Mouse (Mus musculus): ENCODE measurements at regions not wholly inside any gene's neighbourhood (a gene's known extent, or its start where the extent isn't known, plus 50 kb on each side); places are given as distances from the start of the nearest gene placed in this dataset.
A peak's percentile ranks its signal among the peaks of the same experiment; 100 is the strongest.

GRCm38 (mm10) chr5:43125774-43126536, 107.0 kb upstream of the Cpeb2 start:
- H3K27me3 ChIP-seq, result no peaks in the 10 kb centered on the region
- no peaks in the 10 kb centered on the region for H3K36me3 ChIP-seq
- H3K4me2 ChIP-seq, result no peak overlapping the region
- no peak overlapping the region for H3K9ac ChIP-seq
- H3K9me3 ChIP-seq (replicated peaks), result no peaks in the 10 kb centered on the region
- no peak for ATAC-seq (replicated peaks; ENCODE audit: low FRiP score)
- H3K27ac ChIP-seq, result no peak overlapping the region
- WGBS, result 82% methylated on average over 3 of the region's 3 CpGs
- no peak overlapping the region for H3K4me3 ChIP-seq (replicated peaks)
- H3K4me1 ChIP-seq, result no peaks in the 10 kb centered on the region

- H3K36me3 ChIP-seq, result no peaks in the 10 kb centered on the region
- ATAC-seq (replicated peaks; ENCODE audit: low FRiP score), result no peak
- no peaks in the 10 kb centered on the region for H3K9me3 ChIP-seq (replicated peaks)
- no peak overlapping the region for H3K9ac ChIP-seq
- no peaks in the 10 kb centered on the region for H3K27me3 ChIP-seq
- no peaks in the 10 kb centered on the region for H3K4me1 ChIP-seq
- WGBS, result 78% methylated on average over 4 of the region's 4 CpGs
- no peak overlapping the region for H3K4me2 ChIP-seq
- H3K4me3 ChIP-seq (replicated peaks), result no peak overlapping the region
- no peak overlapping the region for H3K27ac ChIP-seq
Observed at GRCm38 (mm10) chr5:43130377-43130776, 102.6 kb upstream of the Cpeb2 start.

GRCm38 (mm10) chr5:43130901-43131557, 101.9 kb upstream of the Cpeb2 start:
- H3K27me3 ChIP-seq, result no peaks in the 10 kb centered on the region
- H3K36me3 ChIP-seq, result no peaks in the 10 kb centered on the region
- no peaks in the 10 kb centered on the region for H3K4me1 ChIP-seq
- no peak overlapping the region for H3K4me2 ChIP-seq
- H3K9me3 ChIP-seq (replicated peaks), result no peaks in the 10 kb centered on the region
- H3K9ac ChIP-seq, result no peak overlapping the region
- WGBS, result 84% methylated on average over 5 of the region's 5 CpGs
- no peak overlapping the region for H3K27ac ChIP-seq
- no peak overlapping the region for H3K4me3 ChIP-seq (replicated peaks)
- ATAC-seq (replicated peaks; ENCODE audit: low FRiP score), result no peak

- peak; percentile 69 for ATAC-seq (replicated peaks; ENCODE audit: low FRiP score)
- Histone ChIP-seq H3K4me3 (replicated peaks) (no peak overlapping the region), H3K27ac (no peak overlapping the region), H3K4me2 (no peak overlapping the region), H3K36me3 (no peaks in the 10 kb centered on the region), H3K4me1 (no peaks in the 10 kb centered on the region), H3K9ac (no peak overlapping the region), H3K27me3 (no peaks in the 10 kb centered on the region), H3K9me3 (replicated peaks) (no peaks in the 10 kb centered on the region)
- 36% methylated on average over 3 of the region's 3 CpGs for WGBS
Observed at GRCm38 (mm10) chr5:43133672-43134071, 99.3 kb upstream of the Cpeb2 start.

GRCm38 (mm10) chr5:43136142-43136541, 96.8 kb upstream of the Cpeb2 start:
- 93% methylated on average over 4 of the region's 4 CpGs for WGBS
- no peak overlapping the region for H3K4me3 ChIP-seq (replicated peaks)
- no peak overlapping the region for H3K27ac ChIP-seq
- H3K4me1 ChIP-seq, result no peaks in the 10 kb centered on the region
- no peak overlapping the region for H3K4me2 ChIP-seq
- H3K36me3 ChIP-seq, result no peaks in the 10 kb centered on the region
- no peaks in the 10 kb centered on the region for H3K9me3 ChIP-seq (replicated peaks)
- H3K27me3 ChIP-seq, result no peaks in the 10 kb centered on the region
- no peak for ATAC-seq (replicated peaks; ENCODE audit: low FRiP score)
- H3K9ac ChIP-seq, result no peak overlapping the region

- WGBS, result 79% methylated on average over 5 of the region's 5 CpGs
- Histone ChIP-seq H3K4me3 (replicated peaks) (no peak overlapping the region), H3K27ac (no peak overlapping the region), H3K4me1 (no peaks in the 10 kb centered on the region), H3K9me3 (replicated peaks) (no peaks in the 10 kb centered on the region), H3K27me3 (no peaks in the 10 kb centered on the region), H3K4me2 (no peak overlapping the region), H3K36me3 (no peaks in the 10 kb centered on the region), H3K9ac (no peak overlapping the region)
- ATAC-seq (replicated peaks; ENCODE audit: low FRiP score), result no peak
Observed at GRCm38 (mm10) chr5:43137777-43138176, 95.2 kb upstream of the Cpeb2 start.

GRCm38 (mm10) chr5:43138931-43139486, 94.0 kb upstream of the Cpeb2 start:
- 84% methylated on average over 4 of the region's 4 CpGs for WGBS
- H3K9ac ChIP-seq, result no peak overlapping the region
- no peaks in the 10 kb centered on the region for H3K27me3 ChIP-seq
- no peak overlapping the region for H3K27ac ChIP-seq
- no peaks in the 10 kb centered on the region for H3K36me3 ChIP-seq
- no peaks in the 10 kb centered on the region for H3K4me1 ChIP-seq
- ATAC-seq (replicated peaks; ENCODE audit: low FRiP score), result no peak
- no peaks in the 10 kb centered on the region for H3K9me3 ChIP-seq (replicated peaks)
- H3K4me3 ChIP-seq (replicated peaks), result no peak overlapping the region
- no peak overlapping the region for H3K4me2 ChIP-seq

- Histone ChIP-seq H3K36me3 (no peaks in the 10 kb centered on the region), H3K27ac (no peak overlapping the region), H3K9ac (no peak overlapping the region), H3K4me3 (replicated peaks) (no peak overlapping the region), H3K4me1 (no peaks in the 10 kb centered on the region), H3K4me2 (no peak overlapping the region), H3K27me3 (no peaks in the 10 kb centered on the region), H3K9me3 (replicated peaks) (no peaks in the 10 kb centered on the region)
- ATAC-seq (replicated peaks; ENCODE audit: low FRiP score), result no peak
- WGBS, result 72% methylated on average over 1 of the region's 1 CpGs
Observed at GRCm38 (mm10) chr5:43139813-43140212, 93.2 kb upstream of the Cpeb2 start.

- no peaks in the 10 kb centered on the region for H3K27me3 ChIP-seq
- no peak overlapping the region for H3K9ac ChIP-seq
- no peak overlapping the region for H3K4me3 ChIP-seq (replicated peaks)
- no peaks in the 10 kb centered on the region for H3K9me3 ChIP-seq (replicated peaks)
- no peaks in the 10 kb centered on the region for H3K36me3 ChIP-seq
- H3K4me2 ChIP-seq, result no peak overlapping the region
- ATAC-seq (replicated peaks; ENCODE audit: low FRiP score), result no peak
- 90% methylated on average over 6 of the region's 6 CpGs for WGBS
- no peak overlapping the region for H3K27ac ChIP-seq
- H3K4me1 ChIP-seq, result no peaks in the 10 kb centered on the region
Observed at GRCm38 (mm10) chr5:43145939-43146338, 87.0 kb upstream of the Cpeb2 start.

GRCm38 (mm10) chr5:43146928-43147327, 86.0 kb upstream of the Cpeb2 start:
- Histone ChIP-seq H3K27ac (no peak overlapping the region), H3K36me3 (no peaks in the 10 kb centered on the region), H3K4me2 (no peak overlapping the region), H3K27me3 (no peaks in the 10 kb centered on the region), H3K9ac (no peak overlapping the region), H3K4me1 (no peaks in the 10 kb centered on the region), H3K4me3 (replicated peaks) (no peak overlapping the region), H3K9me3 (replicated peaks) (no peaks in the 10 kb centered on the region)
- no peak for ATAC-seq (replicated peaks; ENCODE audit: low FRiP score)
- WGBS, result 84% methylated on average over 2 of the region's 2 CpGs

- no peaks in the 10 kb centered on the region for H3K9me3 ChIP-seq (replicated peaks)
- ATAC-seq (replicated peaks; ENCODE audit: low FRiP score), result no peak
- H3K27me3 ChIP-seq, result no peaks in the 10 kb centered on the region
- H3K4me3 ChIP-seq (replicated peaks), result no peak overlapping the region
- H3K4me2 ChIP-seq, result no peak overlapping the region
- WGBS, result 46% methylated on average over 9 of the region's 9 CpGs
- no peaks in the 10 kb centered on the region for H3K4me1 ChIP-seq
- H3K36me3 ChIP-seq, result no peaks in the 10 kb centered on the region
- H3K9ac ChIP-seq, result no peak overlapping the region
- no peak overlapping the region for H3K27ac ChIP-seq
Observed at GRCm38 (mm10) chr5:43148486-43148885, 84.5 kb upstream of the Cpeb2 start.

- Histone ChIP-seq H3K4me1 (no peaks in the 10 kb centered on the region), H3K27me3 (no peaks in the 10 kb centered on the region), H3K9ac (no peak overlapping the region), H3K4me3 (replicated peaks) (no peak overlapping the region), H3K27ac (no peak overlapping the region), H3K9me3 (replicated peaks) (no peaks in the 10 kb centered on the region), H3K4me2 (no peak overlapping the region), H3K36me3 (no peaks in the 10 kb centered on the region)
- WGBS, result 47% methylated on average over 4 of the region's 4 CpGs
- ATAC-seq (replicated peaks; ENCODE audit: low FRiP score), result 0 out of 2 replicates have a peak, but pooled peaks have one; percentile 40
Observed at GRCm38 (mm10) chr5:43149559-43149958, 83.4 kb upstream of the Cpeb2 start.
